Mouse (Mus musculus): ENCODE results near the gene Prkar1b. TPM values are rescaled to one million over a fixed set of nuclear protein-coding genes. Genes with fewer than 3 reads are reported as not detected.

The Prkar1b gene
- polyA plus RNA-seq, 1 experiment, result 9.4 TPM

GRCm38 (mm10) chr5:139166781-139167361 is 17.1 kb upstream of the Prkar1b start:
- TF ChIP-seq POLR2A (IDR thresholded peaks at IDR 0.05; ENCODE audit: low read depth, low read length) (no peak), CTCF (IDR thresholded peaks at IDR 0.05; ENCODE audit: extremely low read depth, insufficient read depth, insufficient read length, insufficient replicate concordance) (no peak)
- Histone ChIP-seq H3K36me3 (ENCODE audit: control insufficient read depth, insufficient read depth, low read length) (peaks cover 8% of the 10 kb centered on the region), H3K4me3 (ENCODE audit: extremely low read depth, insufficient read depth, insufficient read length) (peak overlapping the region; percentile 10; the same call in 1 of the 2 replicates), H3K27me3 (ENCODE audit: control insufficient read depth, insufficient read depth, low read length) (no peaks in the 10 kb centered on the region), H3K4me1 (ENCODE audit: control insufficient read depth, insufficient read depth, insufficient read length) (peaks cover 11% of the 10 kb centered on the region; the same call in 1 of the 2 replicates), H3K27ac (ENCODE audit: insufficient read depth, low read length) (peak overlapping the region; percentile 86)
- DNase-seq (ENCODE audit: low read depth in 1 of 2, low spot score in 2 of 2), result peak; percentile 25 to 43
- WGBS, result 11% methylated on average over 6 of the region's 6 CpGs

GRCm38 (mm10) chr5:139161632-139162031 is 11.8 kb upstream of the Prkar1b start:
- 16% methylated on average over 10 of the region's 10 CpGs for WGBS
- Histone ChIP-seq H3K27ac (ENCODE audit: insufficient read depth, low read length) (peak overlapping the region; percentile 37), H3K27me3 (ENCODE audit: control insufficient read depth, insufficient read depth, low read length) (no peaks in the 10 kb centered on the region), H3K36me3 (ENCODE audit: control insufficient read depth, insufficient read depth, low read length) (peaks cover 2% of the 10 kb centered on the region), H3K4me3 (ENCODE audit: extremely low read depth, insufficient read depth, insufficient read length) (no peak overlapping the region), H3K4me1 (ENCODE audit: control insufficient read depth, insufficient read depth, insufficient read length) (peaks cover 19% of the 10 kb centered on the region; the same call in 1 of the 2 replicates)
- TF ChIP-seq CTCF (IDR thresholded peaks at IDR 0.05; ENCODE audit: extremely low read depth, insufficient read depth, insufficient read length, insufficient replicate concordance) (no peak), POLR2A (IDR thresholded peaks at IDR 0.05; ENCODE audit: low read depth, low read length) (no peak)
- no peak for DNase-seq (ENCODE audit: low read depth in 1 of 2, low spot score in 2 of 2)

GRCm38 (mm10) chr5:139160899-139161298 is 11.1 kb upstream of the Prkar1b start:
- Histone ChIP-seq H3K4me3 (ENCODE audit: extremely low read depth, insufficient read depth, insufficient read length) (no peak overlapping the region), H3K4me1 (ENCODE audit: control insufficient read depth, insufficient read depth, insufficient read length) (peaks cover 13% of the 10 kb centered on the region; the same call in 1 of the 2 replicates), H3K27me3 (ENCODE audit: control insufficient read depth, insufficient read depth, low read length) (no peaks in the 10 kb centered on the region), H3K27ac (ENCODE audit: insufficient read depth, low read length) (peak overlapping the region; percentile 36), H3K36me3 (ENCODE audit: control insufficient read depth, insufficient read depth, low read length) (peaks cover 2% of the 10 kb centered on the region)
- no peak for TF ChIP-seq POLR2A (IDR thresholded peaks at IDR 0.05; ENCODE audit: low read depth, low read length)
- TF ChIP-seq CTCF (IDR thresholded peaks at IDR 0.05; ENCODE audit: extremely low read depth, insufficient read depth, insufficient read length, insufficient replicate concordance), result no peak
- DNase-seq (ENCODE audit: low read depth in 1 of 2, low spot score in 2 of 2), result no peak
- WGBS, result 25% methylated on average over 8 of the region's 8 CpGs

- H3K4me1 ChIP-seq (ENCODE audit: control insufficient read depth, insufficient read depth, insufficient read length), result peaks cover 6% of the 10 kb centered on the region
- peak overlapping the region; percentile 71 for H3K4me3 ChIP-seq (ENCODE audit: extremely low read depth, insufficient read depth, insufficient read length)
- under 1% methylated on average over 45 of the region's 45 CpGs for WGBS
- TF ChIP-seq POLR2A (IDR thresholded peaks at IDR 0.05; ENCODE audit: low read depth, low read length), result no peak
- TF ChIP-seq CTCF (IDR thresholded peaks at IDR 0.05; ENCODE audit: extremely low read depth, insufficient read depth, insufficient read length, insufficient replicate concordance), result no peak
- peak in 1 of 2 experiments; percentile 35 for DNase-seq (ENCODE audit: low read depth in 1 of 2, low spot score in 2 of 2)
- H3K36me3 ChIP-seq (ENCODE audit: control insufficient read depth, insufficient read depth, low read length), result peaks cover 7% of the 10 kb centered on the region
- peak overlapping the region; percentile 40 for H3K27ac ChIP-seq (ENCODE audit: insufficient read depth, low read length)
- no peaks in the 10 kb centered on the region for H3K27me3 ChIP-seq (ENCODE audit: control insufficient read depth, insufficient read depth, low read length)
Observed at GRCm38 (mm10) chr5:139150603-139151031, 816 bp upstream of the Prkar1b start.

GRCm38 (mm10) chr5:139149006-139149672 is 662 bp downstream of the Prkar1b start:
- DNase-seq (ENCODE audit: low read depth in 1 of 2, low spot score in 2 of 2), result no peak
- Histone ChIP-seq H3K4me3 (ENCODE audit: extremely low read depth, insufficient read depth, insufficient read length) (peak overlapping the region; percentile 65), H3K27ac (ENCODE audit: insufficient read depth, low read length) (peak overlapping the region; percentile 36; the same call in 1 of the 2 replicates), H3K36me3 (ENCODE audit: control insufficient read depth, insufficient read depth, low read length) (peaks cover 7% of the 10 kb centered on the region), H3K27me3 (ENCODE audit: control insufficient read depth, insufficient read depth, low read length) (no peaks in the 10 kb centered on the region), H3K4me1 (ENCODE audit: control insufficient read depth, insufficient read depth, insufficient read length) (peaks cover 6% of the 10 kb centered on the region)
- TF ChIP-seq POLR2A (IDR thresholded peaks at IDR 0.05; ENCODE audit: low read depth, low read length) (no peak), CTCF (IDR thresholded peaks at IDR 0.05; ENCODE audit: extremely low read depth, insufficient read depth, insufficient read length, insufficient replicate concordance) (no peak)
- WGBS, result 20% methylated on average over 11 of the region's 11 CpGs

- no peak for DNase-seq (ENCODE audit: low read depth in 1 of 2, low spot score in 2 of 2)
- H3K4me3 ChIP-seq (ENCODE audit: extremely low read depth, insufficient read depth, insufficient read length), result no peak overlapping the region
- H3K36me3 ChIP-seq (ENCODE audit: control insufficient read depth, insufficient read depth, low read length), result no peaks in the 10 kb centered on the region
- 91% methylated on average over 14 of the region's 14 CpGs for WGBS
- TF ChIP-seq POLR2A (IDR thresholded peaks at IDR 0.05; ENCODE audit: low read depth, low read length) (no peak), CTCF (IDR thresholded peaks at IDR 0.05; ENCODE audit: extremely low read depth, insufficient read depth, insufficient read length, insufficient replicate concordance) (no peak)
- H3K27ac ChIP-seq (ENCODE audit: insufficient read depth, low read length), result no peak overlapping the region
- H3K4me1 ChIP-seq (ENCODE audit: control insufficient read depth, insufficient read depth, insufficient read length), result peaks cover 6% of the 10 kb centered on the region
- no peaks in the 10 kb centered on the region for H3K27me3 ChIP-seq (ENCODE audit: control insufficient read depth, insufficient read depth, low read length)
Observed at GRCm38 (mm10) chr5:139147178-139148078, 2.4 kb downstream of the Prkar1b start.

Data from spleen, adult 2 months (tissue).